In the genomic region with DNA sequence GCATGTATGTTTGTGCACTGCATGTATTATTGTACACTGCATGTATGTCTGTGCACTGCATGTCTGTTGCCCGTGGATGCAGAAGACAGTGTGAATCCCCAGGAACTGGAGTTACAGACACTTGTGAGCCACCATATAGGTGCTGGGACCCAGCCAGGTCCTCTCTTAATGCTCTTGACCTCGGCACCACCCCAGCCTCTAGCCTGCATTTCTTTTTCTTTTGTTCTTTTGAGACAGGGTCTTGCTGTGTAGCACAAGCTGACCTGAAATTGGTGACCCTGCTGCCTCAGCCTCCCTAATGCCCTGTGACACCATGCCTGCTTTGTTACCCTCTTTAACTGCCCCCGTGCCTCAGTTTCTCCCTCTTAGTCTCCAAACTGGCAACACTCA, we compare ENCODE assay signal across 8 mouse cellular contexts. TPM values are rescaled to one million over a fixed set of nuclear protein-coding genes. Genes with fewer than 3 reads are reported as not detected.
A peak's percentile ranks its signal among the peaks of the same experiment; 100 is the strongest.
DNase-seq lines count a peak whose midpoint lies in the region; ATAC-seq and TF ChIP-seq lines count a peak whose summit lies in the region.

No protein-coding gene starts in this region.

- H3K27ac ChIP-seq in cerebellum, adult 2 months (ENCODE audit: insufficient read depth, low read length) = no peak overlapping the region
- peak overlapping the region; percentile 48; the same call in 1 of the 2 replicates for H3K27ac ChIP-seq in liver, embryonic 13.5 days

- no peaks in the 10 kb centered on the region for H3K4me1 ChIP-seq in cerebellum, adult 2 months (ENCODE audit: control insufficient read depth, insufficient read depth, low read length)
- H3K4me1 ChIP-seq in liver, embryonic 13.5 days (replicated peaks) = peaks cover 58% of the 10 kb centered on the region

- H3K9me3 ChIP-seq in liver, embryonic 13.5 days (replicated peaks) = peaks cover 4% of the 10 kb centered on the region; the same call in 1 of the 2 replicates

- WGBS in cerebellum, adult 2 months = 10% methylated on average over 3 of the region's 3 CpGs
- 15% methylated on average over 3 of the region's 3 CpGs for WGBS in liver, embryonic 13.5 days (ENCODE audit: insufficient replicate concordance)

- ATAC-seq in liver, embryonic 13.5 days (ENCODE audit: low read depth) = peak; percentile 10; the same call in 1 of the 2 replicates

- DNase-seq in cerebellum, adult 2 months = no peak
- DNase-seq in cerebellum, postnatal 25 days = no peak
- peak; percentile 46 for DNase-seq in thymus, postnatal 14 days
- DNase-seq in thymus, postnatal 10 days (ENCODE audit: low spot score in 2 of 2) = no peak
- no peak for DNase-seq in liver, embryonic 13.5 days
- peak; percentile 57 for DNase-seq in thymus, postnatal 4 days
- DNase-seq in urinary bladder, postnatal 25 days (ENCODE audit: low spot score) = no peak
- DNase-seq in yolk sac, embryonic 10.5 days (ENCODE audit: low spot score) = no peak

- no peaks in the 10 kb centered on the region; the same call in 1 of the 2 replicates for H3K27me3 ChIP-seq in cerebellum, adult 2 months (ENCODE audit: control insufficient read depth, insufficient read depth, low read length)
- H3K27me3 ChIP-seq in liver, embryonic 13.5 days = peaks cover 10% of the 10 kb centered on the region; the same call in 1 of the 2 replicates

- no peak for TF ChIP-seq POLR2A in cerebellum, adult 2 months (IDR thresholded peaks at IDR 0.05; ENCODE audit: borderline replicate concordance, insufficient read depth, low read length)

- peak overlapping the region; percentile 31 for H3K4me3 ChIP-seq in cerebellum, adult 2 months (replicated peaks; ENCODE audit: insufficient read depth, low read depth, low read length)
- peak overlapping the region; percentile 64 for H3K4me3 ChIP-seq in liver, embryonic 13.5 days (replicated peaks)

- H3K36me3 ChIP-seq in liver, embryonic 13.5 days = no peaks in the 10 kb centered on the region

- TF ChIP-seq CTCF in cerebellum, adult 2 months (IDR thresholded peaks at IDR 0.05; ENCODE audit: borderline replicate concordance, insufficient read depth, low read depth, low read length) = no peak

- H3K4me2 ChIP-seq in liver, embryonic 13.5 days = peak overlapping the region; percentile 85

- H3K9ac ChIP-seq in liver, embryonic 13.5 days = peak overlapping the region; percentile 73

RNA-seq across cellular contexts. Expression of gene Adgre5, which starts 0.5 kb away (rescaled TPM):
- 22.7 and 23.8 TPM in 2 replicates for polyA plus RNA-seq in cerebellum, adult 2 months (2012; rRNA removed)
- 8.9 and 11.1 TPM in 2 replicates for polyA plus RNA-seq in liver, embryonic 13.5 days (2015; fragmentation: Nextera tagmentation; extraction: Ambion mirVana)

RNA-seq across cellular contexts. Expression of gene Ddx39, which starts 25.6 kb away (rescaled TPM):
- 30.0 and 31.5 TPM in 2 replicates for polyA plus RNA-seq in cerebellum, adult 2 months (2012; rRNA removed)
- 291 and 294 TPM in 2 replicates for polyA plus RNA-seq in liver, embryonic 13.5 days (2015; fragmentation: Nextera tagmentation; extraction: Ambion mirVana)

RNA-seq across cellular contexts. Expression of gene Pkn1, which starts 41.6 kb away (rescaled TPM):
- polyA plus RNA-seq in cerebellum, adult 2 months (2012; rRNA removed) = 59.8 and 62.7 TPM in 2 replicates
- polyA plus RNA-seq in liver, embryonic 13.5 days (2015; fragmentation: Nextera tagmentation; extraction: Ambion mirVana) = 11.5 and 11.8 TPM in 2 replicates

Comparison
In these comparisons a context has a peak if more than half of its experiments do, and no peak if none do; other contexts are left out.
1. DNase-seq: peak in thymus, postnatal 14 days (single experiment) and thymus, postnatal 4 days (single experiment); none in cerebellum, adult 2 months (0 of 2), cerebellum, postnatal 25 days (0 of 2), thymus, postnatal 10 days (0 of 2), liver, embryonic 13.5 days (single experiment), urinary bladder, postnatal 25 days (single experiment) and yolk sac, embryonic 10.5 days (single experiment).